Comparison of ENCODE assay signal across 8 mouse cellular contexts in genomic region chr15:25414011-25414746, GRCm38 (mm10). TPM values are rescaled to one million over a fixed set of nuclear protein-coding genes. Genes with fewer than 3 reads are reported as not detected.
A peak's percentile ranks its signal among the peaks of the same experiment; 100 is the strongest.
DNase-seq lines count a peak whose midpoint lies in the region; ATAC-seq and TF ChIP-seq lines count a peak whose summit lies in the region.

No protein-coding gene starts in this region.

- H3K27ac ChIP-seq in heart, embryonic 16.5 days (ENCODE audit: low read length), result no peak overlapping the region
- no peak overlapping the region for H3K27ac ChIP-seq in lung, postnatal 0 days (ENCODE audit: low read length)

- H3K4me2 ChIP-seq in heart, embryonic 16.5 days (ENCODE audit: low read depth, low read length), result peak overlapping the region; percentile 91
- H3K4me2 ChIP-seq in lung, postnatal 0 days (replicated peaks; ENCODE audit: low read depth, low read length), result peak overlapping the region; percentile 89

- H3K27me3 ChIP-seq in heart, embryonic 16.5 days (ENCODE audit: control insufficient read depth, insufficient read depth, low read length), result no peaks in the 10 kb centered on the region
- no peaks in the 10 kb centered on the region for H3K27me3 ChIP-seq in lung, postnatal 0 days (replicated peaks; ENCODE audit: insufficient read depth, low read length)

- under 1% methylated on average over 36 of the region's 36 CpGs for WGBS in heart, embryonic 16.5 days
- whole genome bisulfite sequencing in lung, postnatal 0 days, result 1% methylated on average over 35 of the region's 36 CpGs

- H3K9ac ChIP-seq in heart, embryonic 16.5 days (ENCODE audit: low read length), result peak overlapping the region; percentile 68
- H3K9ac ChIP-seq in lung, postnatal 0 days (replicated peaks; ENCODE audit: low read depth), result no peak overlapping the region

- TF ChIP-seq EP300 in lung, postnatal 0 days (IDR thresholded peaks at IDR 0.05), result no peak

- peak; percentile 36 to 38 for DNase-seq in B cell, adult 2 months
- peak; percentile 26 to 42 for DNase-seq in CD8-positive naive resting alpha-beta T cell, adult 2 months (ENCODE audit: low read depth in 2 of 2, low spot score in 2 of 2)
- DNase-seq in embryo, embryonic 9.5 days (ENCODE audit: extremely low spot score), result peak; percentile 83
- DNase-seq in layer of hippocampus, postnatal 10 days (ENCODE audit: low spot score in 2 of 2), result peak; percentile 66 to 79
- DNase-seq in lung, postnatal 0 days (ENCODE audit: low spot score), result peak; percentile 22
- DNase-seq in right cerebral cortex, adult 2 months (ENCODE audit: low spot score in 2 of 2), result peak; percentile 69 to 84

- peak overlapping the region; percentile 59 for H3K4me3 ChIP-seq in heart, embryonic 16.5 days (ENCODE audit: low read length)
- peak overlapping the region; percentile 59 for H3K4me3 ChIP-seq in lung, postnatal 0 days (ENCODE audit: low read depth, low read length)

- no peaks in the 10 kb centered on the region for H3K36me3 ChIP-seq in heart, embryonic 16.5 days (ENCODE audit: control insufficient read depth, insufficient read depth)
- H3K36me3 ChIP-seq in lung, postnatal 0 days (ENCODE audit: insufficient read depth, low read length), result no peaks in the 10 kb centered on the region

- peak; percentile 49 for ATAC-seq in heart, embryonic 16.5 days (replicated peaks; ENCODE audit: extremely low read depth, insufficient read depth, low FRiP score)
- peak; percentile 46 for ATAC-seq in lung, postnatal 0 days
- no peak for ATAC-seq in erythroblast, adult 5-6 weeks (replicated peaks; ENCODE audit: low FRiP score, poor library complexity, severe bottlenecking)

- no peaks in the 10 kb centered on the region for H3K9me3 ChIP-seq in heart, embryonic 16.5 days (replicated peaks; ENCODE audit: control insufficient read depth, low read length)
- no peaks in the 10 kb centered on the region for H3K9me3 ChIP-seq in lung, postnatal 0 days (ENCODE audit: low read length)

- H3K4me1 ChIP-seq in heart, embryonic 16.5 days (ENCODE audit: control insufficient read depth, insufficient read depth, low read length), result peaks cover 7% of the 10 kb centered on the region
- H3K4me1 ChIP-seq in lung, postnatal 0 days (ENCODE audit: insufficient read depth, low read depth, low read length), result no peaks in the 10 kb centered on the region

- TF ChIP-seq CTCF in lung, postnatal 0 days (IDR thresholded peaks at IDR 0.05), result no peak

RNA-seq across cellular contexts. Expression of gene Basp1, which starts 0.6 kb away (rescaled TPM):
- 3.1 and 4.0 TPM in 2 replicates for polyA plus RNA-seq in heart, embryonic 16.5 days (2015; fragmentation: Nextera tagmentation; extraction: Ambion mirVana)
- total RNA-seq in layer of hippocampus, postnatal 10 days (2021), result 1,000 to 10,000 TPM; 1,220 to 1,337 TPM
- 7.1 and 8.7 TPM in 2 replicates for polyA plus RNA-seq in lung, postnatal 0 days (2015; fragmentation: Nextera tagmentation; extraction: Ambion mirVana)
- total RNA-seq in erythroblast, adult 5-6 weeks (2015; ENCODE audit: low replicate concordance), result 8.3 TPM in 1 of 2 replicates, not detected in the other
- 2.6 and 4.5 TPM in 2 replicates for total RNA-seq in erythroblast, adult 5-6 weeks (2017; ENCODE audit: low replicate concordance)

Comparison
In these comparisons a context has a peak if more than half of its experiments do, and no peak if none do; other contexts are left out.
1. DNase-seq: peak in every context shown above with its lines; median percentile 83 in embryo, embryonic 9.5 days; 76 in right cerebral cortex, adult 2 months; 72 in layer of hippocampus, postnatal 10 days; 37 in B cell, adult 2 months; 34 in CD8-positive naive resting alpha-beta T cell, adult 2 months; 22 in lung, postnatal 0 days.
2. RNA of gene Basp1, which starts 0.6 kb away (total RNA-seq): 1,220 to 1,337 TPM in layer of hippocampus, postnatal 10 days; 2.6 to 8.3 TPM in erythroblast, adult 5-6 weeks; every median in the first group is over 100 times any median in the second.